Mouse (Mus musculus) lung, postnatal 0 days (tissue): ENCODE results near the gene Gm49392.
"Not testable (repeated sequence)": the region's sequence is repeated elsewhere in the genome, so short reads cannot be mapped to it uniquely, and the experiment has no call there.

Experiments used
- CTCF ChIP-seq: IDR thresholded peaks from 2 replicates; pipeline ENCODE4 v1.5.1; 2016; ENCODE audit warnings: antibody characterized with exemption, mild to moderate bottlenecking
- EP300 ChIP-seq: IDR thresholded peaks from 2 replicates; pipeline ENCODE4 v1.6.1; 2016; ENCODE audit warnings: antibody characterized with exemption, mild to moderate bottlenecking, control low read depth

DNA sequence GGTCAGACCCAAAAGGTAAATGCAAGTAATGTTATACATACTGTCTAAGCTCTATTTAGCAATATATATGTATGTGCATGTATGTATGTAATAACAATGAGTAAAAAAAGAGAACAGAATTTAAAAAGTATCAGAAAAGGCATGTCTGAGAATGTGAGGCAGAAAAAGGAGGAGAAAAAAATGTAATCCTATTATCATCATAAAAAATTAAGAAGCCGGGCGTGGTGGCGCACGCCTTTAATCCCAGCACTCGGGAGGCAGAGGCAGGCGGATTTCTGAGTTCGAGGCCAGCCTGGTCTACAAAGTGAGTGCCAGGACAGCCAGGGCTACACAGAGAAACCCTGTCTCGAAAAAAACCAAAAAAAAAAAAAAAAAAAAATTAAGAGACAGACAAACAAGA is at the start of gene Gm49392:
- TF ChIP-seq CTCF, EP300: not testable (repeated sequence)
